Mouse (Mus musculus) spleen, postnatal 10 days (tissue): ENCODE results near the gene Zfp408.

Source experiments
- DNase-seq, 2 experiments: peaks; one replicate each; pipeline ENCODE4 v3.0.0; 2021 to 2022; ENCODE audit warnings: low spot score in 2 of 2

Zfp408 gene

DNA sequence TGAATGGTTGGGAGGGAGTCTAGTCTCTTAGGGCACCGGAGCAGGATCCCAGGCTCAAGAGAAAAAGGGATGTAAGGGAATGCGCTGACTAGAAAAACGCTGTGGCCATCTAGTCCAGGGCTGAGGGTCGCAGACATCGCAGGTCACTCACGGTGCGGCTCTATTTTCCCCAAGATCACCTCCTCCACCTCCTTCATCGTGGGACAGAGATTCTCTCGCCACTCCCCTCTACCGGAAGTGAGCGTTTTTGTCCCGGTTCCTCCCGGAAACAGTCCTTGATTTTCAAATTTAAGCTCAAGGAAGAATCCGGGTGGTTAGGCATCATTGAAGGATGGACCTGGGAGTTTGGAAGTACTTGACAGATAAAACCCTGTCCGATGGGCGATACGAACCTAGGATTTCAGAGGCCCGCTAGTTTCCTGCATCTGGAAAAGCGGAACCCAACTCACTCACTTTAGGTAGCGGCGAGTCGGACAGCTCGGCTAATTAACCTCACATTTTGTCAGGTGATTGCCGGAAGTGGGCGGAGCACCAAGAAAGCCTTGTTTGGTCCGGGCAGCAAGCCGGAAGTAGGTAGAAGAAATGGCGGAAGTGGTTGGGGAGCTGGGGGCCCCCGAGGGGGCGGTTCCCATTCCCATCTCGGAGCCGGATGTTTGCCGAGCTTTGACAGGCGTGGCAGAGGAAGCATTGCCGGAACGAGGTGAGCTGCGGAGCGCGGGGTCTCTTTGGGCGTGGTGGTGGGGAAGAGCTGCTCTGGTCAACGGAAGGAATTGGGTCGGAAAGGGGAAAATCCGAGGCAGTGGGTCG is at the start of gene Zfp408, which contains the start of gene Arhgap1:
Gene Zfp408, minus strand, starts transcription at position 239 of the 807 bp plus-strand sequence.
Gene Arhgap1, plus strand, starts transcription at position 308 of the 807 bp plus-strand sequence.
- peak; percentile 92 to 98 for DNase-seq

GRCm38 (mm10) chr2:91699225-91699624 is 49.6 kb upstream of the Zfp408 start:
- no peak for DNase-seq

GRCm38 (mm10) chr2:91696225-91696590 is 46.6 kb upstream of the Zfp408 start:
- DNase-seq = no peak

DNA sequence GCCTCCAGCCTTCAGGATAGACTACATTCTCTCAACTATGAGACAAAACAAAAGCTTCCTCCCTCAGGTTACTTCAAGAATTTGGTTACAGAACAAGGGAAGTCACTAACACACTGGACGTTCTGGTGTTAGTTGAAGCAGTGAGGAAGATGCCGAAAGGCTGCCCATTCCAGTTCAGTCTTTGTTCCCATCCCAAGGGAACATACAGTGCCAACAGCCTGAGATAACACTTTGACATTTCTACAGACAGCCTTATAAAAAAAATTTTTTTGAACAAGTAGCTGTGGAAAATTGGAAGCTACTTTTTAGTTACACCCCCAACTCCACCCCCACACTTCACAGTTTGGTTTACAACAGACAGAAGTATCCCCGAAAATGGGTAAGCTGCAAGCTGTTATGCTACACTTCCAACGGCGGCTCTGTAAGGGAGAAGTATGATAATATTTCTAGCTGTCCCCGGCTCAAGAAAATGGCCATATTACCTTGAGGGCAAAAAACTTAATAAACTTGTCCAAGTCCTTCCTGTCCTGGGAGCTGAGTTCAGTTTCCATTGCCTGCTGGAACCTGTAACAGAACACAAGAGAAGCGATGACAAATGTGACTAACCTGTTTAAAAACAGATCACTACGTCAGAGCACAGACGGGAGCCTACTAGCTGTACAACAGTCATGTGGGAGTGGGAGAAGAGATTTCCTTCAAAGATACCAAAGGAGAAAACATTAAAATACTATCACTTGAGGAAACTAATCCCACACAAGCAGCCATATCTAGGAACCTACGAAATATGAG is 46.0 kb upstream of the Zfp408 start:
- DNase-seq = no peak

DNA sequence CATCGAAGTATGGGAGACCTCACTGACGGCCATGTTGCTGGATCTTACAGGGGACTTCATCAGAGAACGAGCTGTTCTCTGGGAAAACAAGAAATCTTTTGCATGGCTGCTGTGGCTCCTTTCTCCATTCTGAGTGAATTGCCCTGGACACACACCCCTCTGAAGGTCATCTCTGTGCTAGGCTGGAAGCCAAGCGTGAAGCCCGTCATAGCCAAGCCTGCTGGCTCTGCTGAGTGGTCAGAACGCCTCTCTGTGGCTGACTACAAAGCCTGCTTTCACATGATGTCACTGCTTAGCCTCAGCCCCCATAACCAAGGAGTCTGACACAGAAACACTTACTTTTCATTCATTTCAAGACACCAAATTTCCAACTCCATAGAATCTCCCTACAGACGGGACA is 39.9 kb upstream of the Zfp408 start:
- no peak for DNase-seq

GRCm38 (mm10) chr2:91683919-91684318 is 34.3 kb upstream of the Zfp408 start:
- DNase-seq = no peak

DNA sequence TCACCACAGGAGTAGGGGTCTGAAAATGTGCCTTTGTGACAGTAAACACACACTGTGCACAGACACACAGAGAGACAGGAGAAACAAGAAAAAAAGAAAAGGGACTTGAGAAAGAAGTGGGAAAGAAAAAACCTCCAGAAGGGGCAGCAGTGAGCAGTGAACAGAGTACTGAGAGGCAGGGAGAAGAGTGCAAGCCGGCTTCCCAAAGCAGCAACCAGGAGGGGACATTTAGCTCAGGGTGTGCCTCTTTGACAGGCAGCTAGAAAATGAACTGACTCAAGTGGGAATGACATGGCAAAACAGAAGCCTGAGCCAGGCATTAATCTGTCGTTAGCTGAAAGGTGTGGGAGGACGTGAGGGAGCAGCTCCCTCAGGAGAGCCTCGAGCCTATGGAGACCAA is 33.3 kb upstream of the Zfp408 start:
- peak in 1 of 2 experiments; percentile 56 for DNase-seq

GRCm38 (mm10) chr2:91676961-91677360 is 27.4 kb upstream of the Zfp408 start:
- no peak for DNase-seq

- DNase-seq = no peak
Observed at GRCm38 (mm10) chr2:91676420-91676819, 26.8 kb upstream of the Zfp408 start.

- no peak for DNase-seq
Observed at GRCm38 (mm10) chr2:91674895-91675294, 25.3 kb upstream of the Zfp408 start.

DNA sequence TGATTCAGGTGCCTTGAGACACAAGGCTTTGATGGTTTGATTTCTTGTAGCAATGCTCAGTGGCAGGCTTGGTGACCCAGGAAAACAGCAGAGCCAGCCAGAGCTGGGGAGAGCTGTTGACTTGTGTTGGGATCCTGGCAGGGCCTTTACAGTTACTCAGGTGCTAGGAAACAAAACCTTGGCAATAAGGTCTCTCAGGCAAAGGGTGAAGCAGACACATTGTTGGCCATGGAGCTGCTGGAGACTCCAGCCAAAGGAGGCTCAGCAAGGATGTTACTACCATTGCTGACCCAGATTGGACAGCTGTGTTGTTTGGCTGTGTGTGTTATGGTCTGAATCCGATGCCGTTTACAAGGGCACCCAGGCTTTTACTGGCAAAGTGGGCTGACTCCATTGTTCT is 24.0 kb upstream of the Zfp408 start:
- no peak for DNase-seq

- no peak for DNase-seq
Observed at GRCm38 (mm10) chr2:91670038-91670437, 20.4 kb upstream of the Zfp408 start.

DNA sequence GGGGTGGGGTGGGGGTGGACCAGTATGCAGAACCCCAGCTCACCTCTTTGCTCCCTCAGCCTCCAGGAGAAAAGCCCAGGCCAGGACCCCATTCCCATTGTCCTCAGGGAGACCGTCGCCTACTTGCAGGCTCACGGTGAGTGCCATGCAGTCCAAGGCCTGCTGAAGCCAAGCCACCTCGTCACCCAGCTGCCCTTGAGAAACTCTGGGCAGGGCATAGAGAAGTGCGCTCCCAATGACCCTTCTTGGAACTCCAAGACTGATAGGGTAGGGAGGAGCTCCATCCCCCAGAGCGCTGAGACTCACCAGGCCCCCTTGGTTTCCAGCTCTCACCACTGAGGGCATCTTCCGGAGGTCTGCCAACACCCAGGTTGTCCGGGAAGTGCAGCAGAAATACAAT is 19.7 kb upstream of the Zfp408 start:
- no peak for DNase-seq

- no peak for DNase-seq
Observed at GRCm38 (mm10) chr2:91667747-91668146, 18.2 kb upstream of the Zfp408 start.

DNA sequence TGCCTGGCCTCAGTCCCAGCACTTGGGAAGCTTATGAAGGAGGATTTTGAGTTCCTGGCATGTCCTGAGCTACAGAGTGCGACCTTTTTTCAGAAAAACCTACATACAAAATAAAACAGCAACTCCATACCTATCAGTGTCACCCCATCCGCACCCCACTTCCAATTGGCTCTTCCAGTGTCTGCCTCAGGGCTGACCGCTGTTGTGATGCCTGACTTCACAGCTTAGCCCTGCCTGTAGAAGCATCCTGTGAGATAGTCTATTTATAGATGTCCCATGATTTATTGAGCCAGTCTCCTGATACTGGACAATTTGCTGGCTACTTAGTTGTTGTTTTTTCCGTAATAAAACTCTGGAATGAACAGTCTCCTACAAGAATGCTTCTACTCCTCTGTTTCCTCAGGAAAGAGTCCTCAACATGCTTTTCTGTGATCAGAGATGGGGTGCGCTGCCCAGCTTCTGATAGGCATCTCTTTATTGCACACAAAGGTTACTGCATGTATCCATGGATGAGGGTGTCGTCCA is 16.9 kb upstream of the Zfp408 start:
- no peak for DNase-seq

DNA sequence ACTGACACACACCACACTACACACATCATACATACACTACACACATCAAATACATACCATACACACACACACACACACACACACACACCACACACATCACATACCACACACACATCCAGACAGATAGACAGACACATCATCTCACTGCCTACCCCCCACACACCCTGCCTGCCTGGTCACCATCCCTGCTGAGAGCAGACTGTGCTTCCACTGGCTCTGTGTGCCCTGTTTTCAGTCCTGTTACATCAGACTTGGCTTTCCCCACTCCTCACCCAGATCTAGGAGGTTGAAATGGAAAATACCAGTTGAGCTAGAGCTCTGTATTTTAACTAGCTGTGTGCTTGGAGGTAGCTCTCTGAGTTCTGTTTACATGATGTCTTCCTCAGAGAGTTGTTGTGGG is 15.2 kb upstream of the Zfp408 start:
- DNase-seq = no peak

GRCm38 (mm10) chr2:91660981-91661380 is 11.4 kb upstream of the Zfp408 start:
- no peak for DNase-seq

GRCm38 (mm10) chr2:91659657-91660056 is 10.1 kb upstream of the Zfp408 start:
- DNase-seq = no peak

DNA sequence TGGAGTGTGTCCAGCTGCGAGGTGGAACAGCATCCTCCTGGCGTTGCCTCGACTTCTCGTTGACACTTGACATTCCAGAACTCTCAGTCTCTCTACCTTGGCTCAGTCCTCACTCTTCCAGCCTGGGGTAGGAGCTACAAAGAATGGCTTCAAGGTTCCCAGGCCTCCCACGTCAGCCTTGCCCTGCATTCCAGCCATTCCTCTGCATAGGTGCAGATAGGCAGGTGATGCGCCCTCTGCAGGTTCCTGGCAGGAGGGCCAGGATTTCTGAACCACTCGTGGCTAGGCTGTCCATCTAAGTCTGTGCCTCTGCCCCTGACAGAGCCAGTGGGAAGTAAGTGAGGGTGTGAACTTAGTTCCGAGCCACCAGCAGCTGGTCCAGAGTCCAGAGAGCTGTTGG is 7.2 kb upstream of the Zfp408 start:
- no peak for DNase-seq

DNA sequence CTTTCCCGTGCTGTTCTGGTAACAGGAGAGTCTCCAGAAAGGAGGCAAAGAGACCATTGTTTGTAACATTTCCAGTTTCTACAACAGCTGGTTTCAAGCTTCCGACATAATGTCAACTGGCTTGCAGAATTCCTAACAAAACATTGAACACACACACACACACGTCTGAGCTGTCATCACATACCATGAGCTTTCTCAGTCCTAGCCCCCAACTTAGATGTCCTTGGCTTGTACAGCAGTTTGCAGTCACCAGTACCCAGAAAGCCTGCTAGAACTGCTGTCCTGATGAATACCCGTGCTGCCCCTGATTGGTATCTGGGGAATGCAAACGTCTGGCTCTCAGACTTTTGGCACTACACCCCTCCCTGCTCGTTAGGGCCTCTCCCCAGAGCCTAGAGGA is 6.2 kb upstream of the Zfp408 start:
- no peak for DNase-seq

DNA sequence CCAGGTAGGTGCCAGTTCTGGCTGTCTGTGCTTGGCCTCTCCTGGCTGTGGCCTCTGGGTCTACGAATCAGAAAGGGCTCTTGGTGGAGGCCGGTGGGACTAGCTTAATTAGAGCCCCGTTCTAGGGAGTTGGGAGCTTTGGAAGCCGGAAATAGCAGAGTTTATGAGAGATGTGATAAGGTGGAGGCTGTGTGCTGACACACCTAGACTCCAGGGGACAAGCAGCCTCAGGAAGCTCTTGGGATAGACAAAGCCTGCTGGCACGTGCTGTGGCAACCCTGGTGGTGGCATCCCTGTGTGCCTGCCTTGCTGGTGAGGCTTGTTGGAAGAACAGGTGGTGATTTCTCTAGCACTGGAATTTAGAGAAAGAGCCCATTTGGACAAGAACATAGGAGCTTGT is 5.8 kb upstream of the Zfp408 start:
- DNase-seq = no peak

GRCm38 (mm10) chr2:91652863-91653262 is 3.3 kb upstream of the Zfp408 start:
- no peak for DNase-seq
